Mouse (Mus musculus): ENCODE data around the gene Tmem231.
"Not testable (repeated sequence)": the region's sequence is repeated elsewhere in the genome, so short reads cannot be mapped to it uniquely, and the experiment has no call there.

Tmem231 gene

GRCm38 (mm10) chr8:111947954-111948353, 14.3 kb upstream of the Tmem231 start:
- DNase-seq (ENCODE audit: low read depth), result no peak

- DNase-seq (ENCODE audit: low read depth), result no peak
Observed at GRCm38 (mm10) chr8:111947144-111947543, 13.5 kb upstream of the Tmem231 start.

GRCm38 (mm10) chr8:111943544-111943943, 9.9 kb upstream of the Tmem231 start:
- no peak for DNase-seq (ENCODE audit: low read depth)

GRCm38 (mm10) chr8:111941101-111941454, 7.4 kb upstream of the Tmem231 start:
- DNase-seq (ENCODE audit: low read depth), result peak; percentile 78

- peak; percentile 98 for DNase-seq (ENCODE audit: low read depth)
Observed at GRCm38 (mm10) chr8:111940171-111941100, 6.8 kb upstream of the Tmem231 start, which contains the start of gene Gabarapl2. Gene Gabarapl2, plus strand, starts transcription at chr8:111940703.

GRCm38 (mm10) chr8:111939516-111940142, 5.9 kb upstream of the Tmem231 start:
- DNase-seq (ENCODE audit: low read depth), result peak; percentile 65

- not testable (repeated sequence) for DNase-seq (ENCODE audit: low read depth)
Observed at GRCm38 (mm10) chr8:111938076-111938985, 4.7 kb upstream of the Tmem231 start.

- no peak for DNase-seq (ENCODE audit: low read depth)
Observed at GRCm38 (mm10) chr8:111937184-111937583, 3.5 kb upstream of the Tmem231 start.

GRCm38 (mm10) chr8:111934201-111934600, 520 bp upstream of the Tmem231 start:
- DNase-seq (ENCODE audit: low read depth), result no peak

GRCm38 (mm10) chr8:111932580-111933336, 923 bp downstream of the Tmem231 start:
- DNase-seq (ENCODE audit: low read depth), result peak; percentile 90

GRCm38 (mm10) chr8:111931721-111932120, 2.0 kb downstream of the Tmem231 start:
- no peak for DNase-seq (ENCODE audit: low read depth)

GRCm38 (mm10) chr8:111929648-111930344, 3.9 kb downstream of the Tmem231 start:
- no peak for DNase-seq (ENCODE audit: low read depth)

- DNase-seq (ENCODE audit: low read depth), result no peak
Observed at GRCm38 (mm10) chr8:111924976-111925375, 8.7 kb downstream of the Tmem231 start.

GRCm38 (mm10) chr8:111923383-111923804, 10.3 kb downstream of the Tmem231 start:
- DNase-seq (ENCODE audit: low read depth), result peak; percentile 72

- DNase-seq (ENCODE audit: low read depth), result no peak
Observed at GRCm38 (mm10) chr8:111920971-111921370, 12.7 kb downstream of the Tmem231 start.

GRCm38 (mm10) chr8:111919663-111920062, 14.0 kb downstream of the Tmem231 start:
- DNase-seq (ENCODE audit: low read depth), result no peak

GRCm38 (mm10) chr8:111912860-111913432, 20.7 kb downstream of the Tmem231 start:
- no peak for DNase-seq (ENCODE audit: low read depth)

GRCm38 (mm10) chr8:111911572-111911971, 22.1 kb downstream of the Tmem231 start:
- DNase-seq (ENCODE audit: low read depth), result peak; percentile 34

GRCm38 (mm10) chr8:111909621-111910450, 23.8 kb downstream of the Tmem231 start, which contains the start of gene Chst5:
Gene Chst5, minus strand, starts transcription at chr8:111910447.
- DNase-seq (ENCODE audit: low read depth), result no peak
